Mouse (Mus musculus) hindbrain, embryonic 13.5 days (tissue): ENCODE measurements at regions not wholly inside any gene's neighbourhood (a gene's known extent, or its start where the extent isn't known, plus 50 kb on each side); places are given as distances from the start of the nearest gene placed in this dataset.
A peak's percentile ranks its signal among the peaks of the same experiment; 100 is the strongest.

ENCODE experiments used
- ATAC-seq: fragments of 200-750 bp; cut with Nextera tagmentation; 2 replicates; pipeline ENCODE4 v1.8.0; 2017; ENCODE audit warnings: moderate TSS enrichment; ENCODE audit not compliant: low FRiP score
- H3K27ac ChIP-seq: fragments of 300-500 bp; sonication (generic); 2 replicates; pipeline ENCODE4 v1.5.1; 2015; ENCODE audit warnings: inconsistent platforms, mild to moderate bottlenecking, moderate library complexity
- H3K27me3 ChIP-seq: fragments of 300-500 bp; sonication (generic); 2 replicates; pipeline ENCODE4 v1.6.1; 2015; ENCODE audit warnings: mild to moderate bottlenecking, inconsistent platforms
- H3K36me3 ChIP-seq: fragments of 300-500 bp; sonication (generic); 2 replicates; pipeline ENCODE4 v1.6.1; 2015; ENCODE audit warnings: mild to moderate bottlenecking, inconsistent platforms
- H3K4me1 ChIP-seq: fragments of 300-500 bp; sonication (generic); replicated peaks from 2 replicates; pipeline ENCODE4 v1.6.1; 2015; ENCODE audit warnings: inconsistent platforms
- H3K4me2 ChIP-seq: fragments of 300-500 bp; sonication (generic); 2 replicates; pipeline ENCODE4 v1.6.1; 2015; ENCODE audit warnings: inconsistent platforms, mild to moderate bottlenecking, moderate library complexity
- H3K4me3 ChIP-seq: fragments of 300-500 bp; sonication (generic); 2 replicates; pipeline ENCODE4 v1.5.1; 2015; ENCODE audit warnings: mild to moderate bottlenecking, inconsistent platforms
- H3K9ac ChIP-seq: fragments of 300-500 bp; sonication (generic); 2 replicates; pipeline ENCODE4 v1.6.1; 2015; ENCODE audit warnings: mild to moderate bottlenecking, inconsistent platforms
- H3K9me3 ChIP-seq: fragments of 300-500 bp; sonication (generic); 2 replicates; pipeline ENCODE4 v1.6.1; 2016; ENCODE audit warnings: inconsistent platforms
- WGBS: fragments of 180-500 bp; shearing (Covaris S2); methylation state at CpG from one replicate; pipeline ENCODE4 v1.1.7; 2015; 5-methylcytosine and 5-hydroxymethylcytosine counted together

GRCm38 (mm10) chr13:51899319-51900042, 53.0 kb downstream of the Gadd45g start:
- H3K27ac ChIP-seq: no peak overlapping the region
- no peak overlapping the region for H3K9ac ChIP-seq
- H3K4me2 ChIP-seq: no peak overlapping the region
- no peak overlapping the region for H3K4me3 ChIP-seq
- H3K9me3 ChIP-seq: peaks cover 6% of the 10 kb centered on the region; the same call in 1 of the 2 replicates
- WGBS: 68% methylated on average over 9 of the region's 9 CpGs
- H3K36me3 ChIP-seq: no peaks in the 10 kb centered on the region
- ATAC-seq: no peak
- 0 out of 2 replicates have a peak, but pooled peaks cover 7% of the 10 kb centered on the region for H3K27me3 ChIP-seq
- H3K4me1 ChIP-seq: peaks cover 23% of the 10 kb centered on the region

GRCm38 (mm10) chr13:51900043-51900440, 53.6 kb downstream of the Gadd45g start:
- Histone ChIP-seq H3K4me2 (no peak overlapping the region), H3K27ac (no peak overlapping the region), H3K4me3 (no peak overlapping the region), H3K27me3 (0 out of 2 replicates have a peak, but pooled peaks cover 12% of the 10 kb centered on the region), H3K36me3 (no peaks in the 10 kb centered on the region), H3K9me3 (peaks cover under 1% of the 10 kb centered on the region; the same call in 1 of the 2 replicates), H3K9ac (no peak overlapping the region), H3K4me1 (peaks cover 23% of the 10 kb centered on the region)
- no peak for ATAC-seq
- WGBS: 78% methylated on average over 3 of the region's 3 CpGs

- H3K9ac ChIP-seq: peak overlapping the region; percentile 59
- H3K36me3 ChIP-seq: no peaks in the 10 kb centered on the region
- peak overlapping the region; percentile 89 for H3K27ac ChIP-seq
- 15% methylated on average over 19 of the region's 19 CpGs for WGBS
- no peak overlapping the region for H3K4me3 ChIP-seq
- H3K27me3 ChIP-seq: peaks cover 15% of the 10 kb centered on the region; the same call in 1 of the 2 replicates
- peak overlapping the region; percentile 42 for H3K4me2 ChIP-seq
- H3K4me1 ChIP-seq: peaks cover 23% of the 10 kb centered on the region
- peak; percentile 72 for ATAC-seq
- no peaks in the 10 kb centered on the region for H3K9me3 ChIP-seq
Measured at GRCm38 (mm10) chr13:51902482-51903285, 56.2 kb downstream of the Gadd45g start.

- 34% methylated on average over 11 of the region's 11 CpGs for WGBS
- ATAC-seq: peak; percentile 72
- Histone ChIP-seq H3K9ac (no peak overlapping the region), H3K27ac (peak overlapping the region; percentile 89), H3K27me3 (peaks cover 13% of the 10 kb centered on the region; the same call in 1 of the 2 replicates), H3K4me2 (peak overlapping the region; percentile 15; the same call in 1 of the 2 replicates), H3K4me3 (no peak overlapping the region), H3K4me1 (peaks cover 23% of the 10 kb centered on the region), H3K9me3 (no peaks in the 10 kb centered on the region), H3K36me3 (no peaks in the 10 kb centered on the region)
Measured at GRCm38 (mm10) chr13:51903324-51903939, 57.0 kb downstream of the Gadd45g start.

- Histone ChIP-seq H3K27ac (no peak overlapping the region), H3K4me1 (peaks cover 23% of the 10 kb centered on the region), H3K27me3 (peaks cover 24% of the 10 kb centered on the region; the same call in 1 of the 2 replicates), H3K36me3 (no peaks in the 10 kb centered on the region), H3K9me3 (no peaks in the 10 kb centered on the region), H3K9ac (no peak overlapping the region), H3K4me3 (no peak overlapping the region), H3K4me2 (no peak overlapping the region)
- 91% methylated on average over 5 of the region's 5 CpGs for WGBS
- no peak for ATAC-seq
Measured at GRCm38 (mm10) chr13:51905270-51905669, 58.8 kb downstream of the Gadd45g start.

- ATAC-seq: no peak
- WGBS: 85% methylated on average over 3 of the region's 3 CpGs
- Histone ChIP-seq H3K9me3 (no peaks in the 10 kb centered on the region), H3K27ac (no peak overlapping the region), H3K27me3 (peaks cover 25% of the 10 kb centered on the region), H3K36me3 (no peaks in the 10 kb centered on the region), H3K4me3 (no peak overlapping the region), H3K4me1 (peaks cover 23% of the 10 kb centered on the region), H3K9ac (no peak overlapping the region), H3K4me2 (no peak overlapping the region)
Measured at GRCm38 (mm10) chr13:51906103-51906502, 59.6 kb downstream of the Gadd45g start.

- H3K9me3 ChIP-seq: no peaks in the 10 kb centered on the region
- H3K4me3 ChIP-seq: no peak overlapping the region
- no peaks in the 10 kb centered on the region for H3K36me3 ChIP-seq
- no peak overlapping the region for H3K27ac ChIP-seq
- no peak overlapping the region for H3K9ac ChIP-seq
- WGBS: 83% methylated on average over 7 of the region's 7 CpGs
- no peak overlapping the region for H3K4me2 ChIP-seq
- H3K27me3 ChIP-seq: peaks cover 50% of the 10 kb centered on the region
- H3K4me1 ChIP-seq: peaks cover 3% of the 10 kb centered on the region
- ATAC-seq: no peak
Measured at GRCm38 (mm10) chr13:51908514-51908913, 62.0 kb downstream of the Gadd45g start.

- H3K9ac ChIP-seq: no peak overlapping the region
- no peak overlapping the region for H3K4me3 ChIP-seq
- H3K9me3 ChIP-seq: no peaks in the 10 kb centered on the region
- no peak overlapping the region for H3K27ac ChIP-seq
- H3K36me3 ChIP-seq: no peaks in the 10 kb centered on the region
- ATAC-seq: no peak
- WGBS: 58% methylated on average over 17 of the region's 17 CpGs
- no peak overlapping the region for H3K4me2 ChIP-seq
- no peaks in the 10 kb centered on the region for H3K4me1 ChIP-seq
- peaks cover 60% of the 10 kb centered on the region for H3K27me3 ChIP-seq
Measured at GRCm38 (mm10) chr13:51911296-51911998, 65.0 kb downstream of the Gadd45g start.

GRCm38 (mm10) chr13:51912477-51912876, 66.0 kb downstream of the Gadd45g start:
- H3K4me3 ChIP-seq: no peak overlapping the region
- peaks cover 65% of the 10 kb centered on the region for H3K27me3 ChIP-seq
- peaks cover 9% of the 10 kb centered on the region for H3K4me1 ChIP-seq
- H3K27ac ChIP-seq: no peak overlapping the region
- no peak overlapping the region for H3K9ac ChIP-seq
- H3K4me2 ChIP-seq: no peak overlapping the region
- no peaks in the 10 kb centered on the region for H3K9me3 ChIP-seq
- ATAC-seq: no peak
- WGBS: 82% methylated on average over 5 of the region's 5 CpGs
- no peaks in the 10 kb centered on the region for H3K36me3 ChIP-seq

GRCm38 (mm10) chr13:51912994-51913393, 66.5 kb downstream of the Gadd45g start:
- Histone ChIP-seq H3K4me2 (no peak overlapping the region), H3K27ac (no peak overlapping the region), H3K9ac (no peak overlapping the region), H3K27me3 (peaks cover 67% of the 10 kb centered on the region), H3K36me3 (no peaks in the 10 kb centered on the region), H3K4me3 (no peak overlapping the region), H3K4me1 (peaks cover 14% of the 10 kb centered on the region), H3K9me3 (no peaks in the 10 kb centered on the region)
- 97% methylated on average over 3 of the region's 3 CpGs for WGBS
- ATAC-seq: no peak

- Histone ChIP-seq H3K4me1 (peaks cover 52% of the 10 kb centered on the region), H3K4me2 (peak overlapping the region; percentile 22; the same call in 1 of the 2 replicates), H3K27ac (peak overlapping the region; percentile 83; the same call in 1 of the 2 replicates), H3K9ac (no peak overlapping the region), H3K4me3 (no peak overlapping the region), H3K27me3 (peaks cover 62% of the 10 kb centered on the region), H3K36me3 (no peaks in the 10 kb centered on the region), H3K9me3 (no peaks in the 10 kb centered on the region)
- WGBS: 34% methylated on average over 15 of the region's 15 CpGs
- ATAC-seq: no peak
Measured at GRCm38 (mm10) chr13:51916666-51917240, 70.3 kb downstream of the Gadd45g start.
